Mouse (Mus musculus) olfactory bulb, adult 2 months (tissue): ENCODE data around the gene Nos1ap.

Experiments
- CTCF ChIP-seq: fragments of 200-500 bp; IDR thresholded peaks from 2 replicates; pipeline ENCODE4 v1.5.1; 2012; ENCODE audit warnings: low read depth, mild to moderate bottlenecking, low read length, moderate library complexity; ENCODE audit not compliant: insufficient read depth
- POLR2A ChIP-seq: fragments of 200-500 bp; IDR thresholded peaks from 2 replicates; pipeline ENCODE4 v1.6.1; 2012; ENCODE audit warnings: mild to moderate bottlenecking, low read depth, low read length, moderate library complexity; ENCODE audit not compliant: insufficient read depth

DNA sequence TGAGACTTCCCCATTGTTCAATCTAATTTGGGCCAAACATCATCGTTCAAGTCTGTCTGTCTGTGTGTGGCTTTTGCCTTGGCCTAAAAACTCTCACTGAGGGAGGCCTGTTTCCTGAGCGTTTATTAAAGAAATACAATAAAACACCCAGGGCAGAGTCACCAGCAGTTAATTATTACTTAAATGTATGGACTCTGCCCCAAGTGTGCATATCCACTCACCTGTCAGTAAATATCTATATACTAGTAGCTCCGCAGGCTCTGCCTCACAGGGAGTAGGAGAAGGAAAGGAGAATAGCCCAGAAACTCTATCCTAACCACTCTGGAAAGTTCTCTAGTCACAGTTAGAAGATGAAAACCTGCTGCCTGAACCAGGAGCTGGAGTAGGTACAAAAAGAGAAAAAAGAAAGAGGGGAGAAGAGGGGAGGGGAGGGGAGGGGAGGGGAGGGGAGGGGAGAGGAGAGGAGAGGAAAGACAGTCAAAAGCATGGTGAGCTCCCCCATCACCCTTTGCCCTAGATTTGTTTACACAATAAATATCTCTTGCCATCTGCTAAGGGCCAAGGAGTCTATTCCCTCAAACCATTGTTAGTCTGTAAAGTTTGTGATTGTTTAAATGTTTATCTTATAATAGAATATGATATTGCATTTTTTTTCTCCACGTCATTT lies 110.7 kb downstream of the Nos1ap start:
- TF ChIP-seq POLR2A = no peak
- no peak for TF ChIP-seq CTCF
